Mouse (Mus musculus) small intestine, adult 2 months (tissue): ENCODE results near the gene Eif6.

Experiments used
- CTCF ChIP-seq: fragments of 200-500 bp; IDR thresholded peaks from 2 replicates; pipeline ENCODE4 v1.5.1; 2012; ENCODE audit warnings: low read depth, mild to moderate bottlenecking, control low read depth, inconsistent platforms, low read length, moderate library complexity, mixed read lengths; ENCODE audit not compliant: insufficient replicate concordance, insufficient read length; ENCODE audit errors: extremely low read depth
- POLR2A ChIP-seq: fragments of 200-500 bp; IDR thresholded peaks from 2 replicates; pipeline ENCODE4 v1.6.1; 2012; ENCODE audit warnings: low read depth, mild to moderate bottlenecking, control low read depth, inconsistent platforms, low read length, moderate library complexity

DNA sequence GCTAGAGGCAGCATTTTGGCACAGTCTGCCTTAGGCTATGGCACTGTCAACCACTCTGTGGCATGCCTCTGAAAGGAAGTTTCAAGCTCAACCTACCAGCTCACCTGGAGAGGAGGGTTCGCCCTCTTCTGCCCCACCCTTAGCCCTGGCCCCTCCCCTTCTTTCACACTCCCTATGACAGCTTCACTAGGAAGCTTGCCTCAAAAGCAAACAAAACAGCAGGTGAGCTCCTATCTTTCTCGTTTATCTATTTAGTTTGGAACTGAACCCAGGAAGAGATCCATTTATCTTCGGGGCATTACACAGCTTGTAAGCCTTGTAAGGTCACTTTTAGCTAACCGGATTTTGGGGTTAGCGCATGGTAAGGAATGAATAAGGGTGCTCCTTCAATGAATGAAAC, 43.0 kb upstream of the Eif6 start:
- TF ChIP-seq POLR2A (no peak), CTCF (no peak)
